Mouse (Mus musculus): Measurements from ENCODE around the gene Tmsb4x.

GRCm38 (mm10) chrX:167208506-167208820, 652 bp downstream of the Tmsb4x start:
- TF ChIP-seq CTCF (IDR thresholded peaks at IDR 0.05; ENCODE audit: low read depth, low read length) (no peak), POLR2A (IDR thresholded peaks at IDR 0.05; ENCODE audit: insufficient read depth, low read length) (no peak)

Measured in ES-Bruce4 (cell line).